Mouse (Mus musculus): ENCODE data around the gene Bad. TPM values are rescaled to one million over a fixed set of nuclear protein-coding genes. Genes with fewer than 3 reads are reported as not detected.
A peak's percentile ranks its signal among the peaks of the same experiment; 100 is the strongest.

Bad gene
- polyA plus RNA-seq, 1 experiment: 24.9 TPM

DNA sequence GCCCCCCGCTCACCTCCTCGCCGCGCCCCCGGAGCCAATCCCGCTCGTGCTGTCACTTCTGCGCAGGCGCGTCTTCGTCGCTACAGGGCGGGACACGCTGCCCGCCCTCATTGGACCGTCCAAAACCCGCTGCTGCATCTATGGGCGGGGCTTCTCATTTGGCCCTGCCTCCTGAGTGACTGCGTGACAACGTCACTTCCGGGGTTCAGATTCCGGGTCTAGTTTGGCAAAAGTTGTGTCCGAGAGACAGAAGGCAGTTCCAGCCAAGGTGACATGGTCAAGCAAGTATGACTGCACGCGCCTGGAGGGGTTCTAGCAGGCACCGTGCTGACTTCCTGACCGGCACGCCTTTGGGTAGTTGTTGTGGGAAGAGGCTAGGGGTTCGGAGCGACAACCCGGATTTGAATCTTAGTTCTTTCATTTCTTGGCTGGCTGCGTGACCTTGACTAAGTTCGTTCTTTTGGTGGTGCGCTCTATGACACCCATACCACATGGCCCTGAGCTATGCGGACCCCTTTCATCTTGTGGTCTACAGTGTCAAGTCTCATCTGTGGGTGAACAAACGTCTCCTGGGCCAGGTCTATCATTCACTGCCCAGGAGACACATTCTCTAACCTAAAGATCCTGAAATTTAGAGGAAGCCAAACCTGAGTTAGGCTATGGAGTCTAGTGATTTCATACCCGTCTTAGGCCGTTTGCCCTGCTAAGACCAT, 38.9 kb downstream of the Bad start, which contains the start of gene Fkbp2:
Fkbp2 (minus strand) TSS at position 121 of the 713 bp plus-strand sequence.
- WGBS: under 1% methylated on average over 38 of the region's 38 CpGs
- Histone ChIP-seq H3K4me3 (ENCODE audit: extremely low read depth, insufficient read depth, insufficient read length) (peak within 1 kb of the TSS; percentile 91), H3K27ac (ENCODE audit: insufficient read depth, low read length) (peak within 1 kb of the TSS; percentile 92), H3K36me3 (ENCODE audit: control insufficient read depth, insufficient read depth, low read length) (peaks cover 4% of the 10 kb centered on the region; the same call in 1 of the 2 replicates), H3K27me3 (ENCODE audit: control insufficient read depth, insufficient read depth, low read length) (no peaks in the 10 kb centered on the region), H3K4me1 (ENCODE audit: control insufficient read depth, insufficient read depth, insufficient read length) (peaks cover 13% of the 10 kb centered on the region; the same call in 1 of the 2 replicates)
- peak; percentile 89 for TF ChIP-seq POLR2A (IDR thresholded peaks at IDR 0.05; ENCODE audit: low read depth, low read length)
- no peak for TF ChIP-seq CTCF (IDR thresholded peaks at IDR 0.05; ENCODE audit: extremely low read depth, insufficient read depth, insufficient read length, insufficient replicate concordance)
- DNase-seq (ENCODE audit: low read depth in 1 of 2, low spot score in 2 of 2): peak; percentile 97 to 98

GRCm38 (mm10) chr19:6981465-6981864, 39.8 kb downstream of the Bad start:
- TF ChIP-seq POLR2A (IDR thresholded peaks at IDR 0.05; ENCODE audit: low read depth, low read length): no peak
- no peak for TF ChIP-seq CTCF (IDR thresholded peaks at IDR 0.05; ENCODE audit: extremely low read depth, insufficient read depth, insufficient read length, insufficient replicate concordance)
- WGBS: 96% methylated on average over 4 of the region's 4 CpGs
- DNase-seq (ENCODE audit: low read depth in 1 of 2, low spot score in 2 of 2): no peak
- no peaks in the 10 kb centered on the region for H3K27me3 ChIP-seq (ENCODE audit: control insufficient read depth, insufficient read depth, low read length)
- H3K27ac ChIP-seq (ENCODE audit: insufficient read depth, low read length): no peak overlapping the region
- H3K4me1 ChIP-seq (ENCODE audit: control insufficient read depth, insufficient read depth, insufficient read length): peaks cover 13% of the 10 kb centered on the region; the same call in 1 of the 2 replicates
- H3K4me3 ChIP-seq (ENCODE audit: extremely low read depth, insufficient read depth, insufficient read length): no peak overlapping the region
- H3K36me3 ChIP-seq (ENCODE audit: control insufficient read depth, insufficient read depth, low read length): peaks cover 4% of the 10 kb centered on the region; the same call in 1 of the 2 replicates

DNA sequence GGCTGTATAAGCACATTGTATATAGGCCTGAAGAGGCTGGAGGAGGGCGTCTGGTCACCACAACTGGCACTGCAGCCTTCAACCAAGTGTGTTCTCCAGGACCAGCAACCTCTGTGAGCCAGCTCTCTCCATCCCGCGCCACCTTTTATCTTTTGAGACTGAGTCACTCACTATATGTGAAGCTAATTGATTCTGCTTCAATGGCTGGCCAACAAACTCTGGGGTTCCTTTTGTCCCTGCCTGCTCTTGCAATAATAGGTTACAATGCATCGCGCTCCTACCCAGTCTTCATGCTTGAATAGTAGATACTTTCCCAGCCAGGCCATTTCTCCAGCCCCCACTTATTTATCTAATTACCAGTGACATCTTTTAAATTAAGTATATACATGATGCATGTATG, 42.0 kb downstream of the Bad start:
- WGBS: 97% methylated on average over 5 of the region's 5 CpGs
- DNase-seq (ENCODE audit: low read depth in 1 of 2, low spot score in 2 of 2): no peak
- Histone ChIP-seq H3K36me3 (ENCODE audit: control insufficient read depth, insufficient read depth, low read length) (no peaks in the 10 kb centered on the region), H3K4me1 (ENCODE audit: control insufficient read depth, insufficient read depth, insufficient read length) (peaks cover 10% of the 10 kb centered on the region), H3K4me3 (ENCODE audit: extremely low read depth, insufficient read depth, insufficient read length) (no peak overlapping the region), H3K27ac (ENCODE audit: insufficient read depth, low read length) (no peak overlapping the region), H3K27me3 (ENCODE audit: control insufficient read depth, insufficient read depth, low read length) (no peaks in the 10 kb centered on the region)
- TF ChIP-seq CTCF (IDR thresholded peaks at IDR 0.05; ENCODE audit: extremely low read depth, insufficient read depth, insufficient read length, insufficient replicate concordance) (no peak), POLR2A (IDR thresholded peaks at IDR 0.05; ENCODE audit: low read depth, low read length) (no peak)

- TF ChIP-seq POLR2A (IDR thresholded peaks at IDR 0.05; ENCODE audit: low read depth, low read length): no peak
- TF ChIP-seq CTCF (IDR thresholded peaks at IDR 0.05; ENCODE audit: extremely low read depth, insufficient read depth, insufficient read length, insufficient replicate concordance): no peak
- H3K27me3 ChIP-seq (ENCODE audit: control insufficient read depth, insufficient read depth, low read length): no peaks in the 10 kb centered on the region
- H3K36me3 ChIP-seq (ENCODE audit: control insufficient read depth, insufficient read depth, low read length): no peaks in the 10 kb centered on the region
- H3K4me1 ChIP-seq (ENCODE audit: control insufficient read depth, insufficient read depth, insufficient read length): peaks cover 4% of the 10 kb centered on the region
- 94% methylated on average over 19 of the region's 19 CpGs for WGBS
- no peak for DNase-seq (ENCODE audit: low read depth in 1 of 2, low spot score in 2 of 2)
- no peak overlapping the region for H3K4me3 ChIP-seq (ENCODE audit: extremely low read depth, insufficient read depth, insufficient read length)
- no peak overlapping the region for H3K27ac ChIP-seq (ENCODE audit: insufficient read depth, low read length)
These were observed 43.6 kb downstream of the Bad start for GRCm38 (mm10) chr19:6985300-6985699.

DNA sequence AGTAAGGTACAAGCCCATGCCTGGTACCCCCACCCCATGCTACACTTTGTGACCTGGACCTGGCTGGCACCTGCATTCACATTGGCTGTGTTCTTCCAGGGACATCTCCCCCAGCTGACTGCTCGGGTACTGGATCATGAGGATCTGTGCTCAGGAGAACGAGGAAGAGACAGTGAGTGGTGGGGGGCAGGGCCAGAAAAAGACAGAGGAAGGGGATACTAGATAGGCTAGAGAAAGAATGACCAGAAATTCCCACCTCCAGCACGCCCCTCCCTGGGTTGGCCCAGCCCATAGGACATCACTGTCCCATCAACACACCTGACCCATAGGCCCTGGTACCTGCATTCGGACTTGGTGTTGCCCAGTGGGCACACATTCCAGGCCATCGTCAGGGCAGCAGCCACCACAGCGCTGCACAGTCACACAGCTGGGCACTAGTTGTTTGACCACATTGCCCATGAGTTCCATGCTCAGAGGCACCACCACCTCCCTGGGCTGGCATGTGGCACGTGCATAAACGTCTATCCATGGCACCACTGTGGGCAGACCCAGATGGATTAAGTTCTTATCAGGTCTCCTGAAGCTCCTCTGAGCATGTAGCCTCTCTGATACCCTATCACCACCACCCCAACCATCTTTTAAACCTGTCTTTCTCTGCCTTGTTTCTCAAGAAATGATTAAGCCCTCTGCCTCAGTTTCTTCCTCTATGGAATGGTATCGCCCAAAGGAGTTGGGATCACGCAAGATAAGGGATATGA, 44.5 kb downstream of the Bad start:
- WGBS: 84% methylated on average over 10 of the region's 10 CpGs

DNA sequence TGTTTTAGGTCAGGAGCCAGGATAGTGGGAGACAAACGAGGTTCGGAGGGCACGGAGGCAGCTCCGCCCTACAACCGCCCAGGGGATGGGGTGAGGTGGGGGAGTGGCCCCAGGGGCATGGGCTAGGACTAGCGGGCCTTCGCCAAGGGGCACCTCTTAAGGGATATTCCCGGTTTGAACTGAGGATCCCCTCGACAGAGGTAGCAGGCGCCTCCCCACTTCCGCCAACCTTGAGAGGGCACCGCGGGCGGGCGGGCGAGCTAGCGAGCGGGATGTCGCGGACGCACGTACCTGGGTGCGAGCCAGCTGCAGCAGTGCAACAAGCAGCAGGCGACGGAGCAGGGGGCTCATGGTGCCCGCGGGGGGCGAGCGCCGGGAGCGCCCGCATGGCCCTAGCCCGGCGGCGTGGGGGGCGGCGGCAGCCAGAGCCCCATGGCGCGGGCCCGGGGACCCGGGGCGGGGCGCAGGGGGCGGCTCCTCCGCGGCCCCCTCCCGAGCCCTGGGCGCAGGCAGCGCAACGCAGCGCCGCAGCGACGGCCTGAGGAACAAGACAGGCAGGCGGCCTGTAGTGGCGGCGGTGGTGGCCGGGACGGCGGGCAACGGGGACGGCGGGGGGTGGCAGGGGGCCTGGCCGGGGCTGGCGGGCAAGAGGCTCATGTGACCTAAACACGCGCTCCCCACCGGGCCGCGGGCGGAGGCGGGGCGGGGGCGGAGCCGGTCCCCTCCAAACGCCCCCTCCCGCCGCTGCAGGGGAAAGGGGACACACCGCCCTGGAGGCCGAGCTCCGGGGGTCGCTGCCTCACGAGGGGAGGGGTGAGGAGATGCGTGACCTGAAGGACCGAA, 45.6 kb downstream of the Bad start, which contains the start of gene Vegfb:
Vegfb (minus strand) TSS at position 591 of the 843 bp plus-strand sequence.
- no peaks in the 10 kb centered on the region for H3K27me3 ChIP-seq (ENCODE audit: control insufficient read depth, insufficient read depth, low read length)
- under 1% methylated on average over 77 of the region's 85 CpGs for WGBS
- no peaks in the 10 kb centered on the region for H3K36me3 ChIP-seq (ENCODE audit: control insufficient read depth, insufficient read depth, low read length)
- peak in 1 of 2 experiments; percentile 61 for DNase-seq (ENCODE audit: low read depth in 1 of 2, low spot score in 2 of 2)
- peak within 1 kb of the TSS; percentile 75 for H3K4me3 ChIP-seq (ENCODE audit: extremely low read depth, insufficient read depth, insufficient read length)
- H3K4me1 ChIP-seq (ENCODE audit: control insufficient read depth, insufficient read depth, insufficient read length): peaks cover 4% of the 10 kb centered on the region
- no peak within 1 kb of the TSS for H3K27ac ChIP-seq (ENCODE audit: insufficient read depth, low read length)
- no peak for TF ChIP-seq POLR2A (IDR thresholded peaks at IDR 0.05; ENCODE audit: low read depth, low read length)

More for the DNA sequence above, 44.5 kb downstream of the Bad start:
- Histone ChIP-seq H3K36me3 (ENCODE audit: control insufficient read depth, insufficient read depth, low read length) (no peaks in the 10 kb centered on the region), H3K4me3 (ENCODE audit: extremely low read depth, insufficient read depth, insufficient read length) (no peak overlapping the region), H3K4me1 (ENCODE audit: control insufficient read depth, insufficient read depth, insufficient read length) (peaks cover 4% of the 10 kb centered on the region), H3K27me3 (ENCODE audit: control insufficient read depth, insufficient read depth, low read length) (no peaks in the 10 kb centered on the region), H3K27ac (ENCODE audit: insufficient read depth, low read length) (no peak overlapping the region)
- TF ChIP-seq POLR2A (IDR thresholded peaks at IDR 0.05; ENCODE audit: low read depth, low read length): no peak
- TF ChIP-seq CTCF (IDR thresholded peaks at IDR 0.05; ENCODE audit: extremely low read depth, insufficient read depth, insufficient read length, insufficient replicate concordance): no peak
- no peak for DNase-seq (ENCODE audit: low read depth in 1 of 2, low spot score in 2 of 2)
